Mouse (Mus musculus): ENCODE results near the gene Borcs6. TPM values are rescaled to one million over a fixed set of nuclear protein-coding genes. Genes with fewer than 3 reads are reported as not detected.

Borcs6 gene
- polyA plus RNA-seq, 1 experiment from 2014 or later, result 4.3 TPM

GRCm38 (mm10) chr11:69098039-69098761 lies 38.7 kb downstream of the Borcs6 start:
- peak overlapping the region; percentile 19; the same call in 1 of the 2 replicates for H3K9ac ChIP-seq
- WGBS (ENCODE audit: insufficient replicate concordance), result 30% methylated on average over 8 of the region's 8 CpGs
- H3K4me1 ChIP-seq (replicated peaks), result peaks cover 74% of the 10 kb centered on the region
- no peaks in the 10 kb centered on the region for H3K9me3 ChIP-seq (replicated peaks)
- H3K4me3 ChIP-seq (replicated peaks), result peak overlapping the region; percentile 67
- H3K36me3 ChIP-seq (replicated peaks), result peaks cover 29% of the 10 kb centered on the region
- H3K27ac ChIP-seq (replicated peaks), result peak overlapping the region; percentile 94
- no peak for ATAC-seq (ENCODE audit: insufficient read depth)
- no peaks in the 10 kb centered on the region for H3K27me3 ChIP-seq
- H3K4me2 ChIP-seq, result peak overlapping the region; percentile 94

- under 1% methylated on average over 19 of the region's 19 CpGs for WGBS (ENCODE audit: insufficient replicate concordance)
- Histone ChIP-seq H3K27ac (replicated peaks) (peak overlapping the region; percentile 94), H3K27me3 (no peaks in the 10 kb centered on the region), H3K9me3 (replicated peaks) (no peaks in the 10 kb centered on the region), H3K9ac (peak overlapping the region; percentile 70), H3K4me3 (replicated peaks) (peak overlapping the region; percentile 67), H3K4me2 (peak overlapping the region; percentile 94), H3K36me3 (replicated peaks) (peaks cover 35% of the 10 kb centered on the region), H3K4me1 (replicated peaks) (peaks cover 72% of the 10 kb centered on the region)
- ATAC-seq (ENCODE audit: insufficient read depth), result peak; percentile 34
These were observed 39.2 kb downstream of the Borcs6 start for GRCm38 (mm10) chr11:69098762-69099091.

DNA sequence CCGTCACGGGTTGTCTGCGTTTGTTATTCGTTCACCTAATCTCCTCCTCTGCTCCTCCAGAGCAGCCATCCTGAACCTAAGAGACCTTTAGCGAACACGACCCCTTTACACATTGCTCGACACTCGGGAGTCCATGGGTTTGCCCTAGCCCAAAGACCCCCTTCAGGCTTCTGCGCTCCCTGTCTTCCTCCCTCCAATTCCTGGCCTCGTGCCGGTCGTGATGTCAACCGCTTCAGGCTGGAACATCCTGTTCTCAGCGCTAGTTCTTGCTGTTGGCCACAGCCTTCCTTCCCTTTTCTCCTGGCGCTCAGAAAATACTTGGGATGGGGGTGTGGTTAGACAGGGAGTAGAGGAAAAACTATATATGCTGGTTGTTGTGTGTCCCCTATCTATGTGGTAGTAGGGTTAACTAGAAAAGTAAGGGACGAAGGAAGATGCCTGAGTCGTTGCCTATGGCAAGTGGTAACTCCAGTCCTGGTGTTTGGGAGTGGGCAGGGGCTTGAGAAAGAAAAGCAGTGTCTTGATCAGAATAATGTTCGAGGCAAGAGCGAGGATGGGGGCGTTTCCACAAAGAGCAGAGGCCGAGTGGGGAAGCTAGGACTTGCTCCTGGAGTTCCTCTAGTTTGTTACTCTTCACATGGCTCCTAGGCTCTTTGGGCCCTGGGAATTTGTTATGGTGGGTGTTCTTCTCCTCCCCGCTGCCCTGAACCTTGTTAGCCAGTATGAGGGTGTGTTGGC lies 39.8 kb downstream of the Borcs6 start:
- H3K4me1 ChIP-seq (replicated peaks), result peaks cover 66% of the 10 kb centered on the region
- H3K27me3 ChIP-seq, result no peaks in the 10 kb centered on the region
- no peak for ATAC-seq (ENCODE audit: insufficient read depth)
- peak overlapping the region; percentile 94 for H3K4me2 ChIP-seq
- H3K4me3 ChIP-seq (replicated peaks), result peak overlapping the region; percentile 67
- H3K36me3 ChIP-seq (replicated peaks), result peaks cover 41% of the 10 kb centered on the region
- H3K27ac ChIP-seq (replicated peaks), result peak overlapping the region; percentile 94
- under 1% methylated on average over 22 of the region's 22 CpGs for WGBS (ENCODE audit: insufficient replicate concordance)
- peak overlapping the region; percentile 70 for H3K9ac ChIP-seq
- H3K9me3 ChIP-seq (replicated peaks), result no peaks in the 10 kb centered on the region

DNA sequence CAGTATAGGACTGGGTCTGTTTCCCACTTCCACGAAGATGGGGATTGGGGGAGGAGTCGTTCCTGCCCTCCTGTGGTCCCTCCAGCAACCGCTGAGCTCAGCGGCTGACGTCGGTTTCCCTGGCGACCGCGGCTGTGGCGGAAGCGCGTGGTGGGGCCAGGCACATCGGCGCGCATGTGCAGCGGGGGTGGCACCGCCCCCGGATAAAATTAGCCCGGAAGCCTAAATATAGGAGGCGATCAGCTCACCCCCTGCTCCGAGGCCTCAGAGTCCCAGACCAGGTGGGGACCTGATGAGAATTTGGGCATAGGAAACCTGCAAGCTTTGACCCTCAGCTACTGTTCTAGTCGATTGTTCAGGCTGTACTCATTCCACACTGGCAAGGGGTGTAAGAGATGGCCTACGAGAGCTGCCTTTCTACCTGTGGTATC lies 40.4 kb downstream of the Borcs6 start:
- no peaks in the 10 kb centered on the region for H3K9me3 ChIP-seq (replicated peaks)
- H3K4me2 ChIP-seq, result peak overlapping the region; percentile 94
- peak overlapping the region; percentile 94 for H3K27ac ChIP-seq (replicated peaks)
- H3K4me3 ChIP-seq (replicated peaks), result peak overlapping the region; percentile 67
- 1% methylated on average over 23 of the region's 23 CpGs for whole genome bisulfite sequencing (ENCODE audit: insufficient replicate concordance)
- no peaks in the 10 kb centered on the region for H3K27me3 ChIP-seq
- peaks cover 47% of the 10 kb centered on the region for H3K36me3 ChIP-seq (replicated peaks)
- no peak for ATAC-seq (ENCODE audit: insufficient read depth)
- H3K4me1 ChIP-seq (replicated peaks), result peaks cover 62% of the 10 kb centered on the region
- H3K9ac ChIP-seq, result peak overlapping the region; percentile 70

DNA sequence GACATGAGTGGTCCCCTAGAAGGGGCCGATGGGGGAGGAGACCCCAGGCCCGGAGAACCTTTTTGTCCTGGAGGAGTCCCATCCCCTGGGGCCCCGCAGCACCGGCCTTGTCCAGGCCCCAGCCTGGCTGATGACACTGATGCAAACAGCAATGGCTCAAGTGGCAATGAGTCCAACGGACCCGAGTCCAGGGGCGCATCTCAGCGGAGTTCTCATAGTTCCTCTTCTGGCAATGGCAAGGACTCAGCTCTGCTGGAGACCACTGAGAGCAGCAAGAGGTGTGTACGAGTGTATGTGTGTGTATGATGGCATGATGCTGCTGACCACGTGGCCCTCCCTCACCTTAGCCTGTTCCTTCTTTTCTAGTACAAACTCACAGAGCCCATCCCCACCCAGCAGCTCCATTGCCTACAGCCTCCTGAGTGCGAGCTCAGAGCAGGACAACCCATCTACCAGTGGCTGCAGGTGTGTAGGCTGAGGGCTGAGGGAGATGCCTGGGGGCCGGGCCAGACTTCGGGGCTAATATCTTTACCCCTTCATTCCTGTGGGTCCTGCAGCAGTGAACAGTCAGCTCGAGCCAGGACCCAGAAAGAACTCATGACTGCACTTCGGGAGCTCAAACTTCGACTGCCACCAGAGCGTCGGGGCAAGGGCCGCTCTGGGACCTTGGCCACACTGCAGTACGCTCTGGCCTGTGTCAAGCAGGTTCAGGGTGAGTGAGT lies 41.3 kb downstream of the Borcs6 start:
- Histone ChIP-seq H3K9ac (peak overlapping the region; percentile 70; the same call in 1 of the 2 replicates), H3K27me3 (no peaks in the 10 kb centered on the region), H3K4me2 (peak overlapping the region; percentile 94), H3K36me3 (replicated peaks) (peaks cover 55% of the 10 kb centered on the region), H3K9me3 (replicated peaks) (no peaks in the 10 kb centered on the region), H3K27ac (replicated peaks) (peak overlapping the region; percentile 94; the same call in 1 of the 2 replicates), H3K4me3 (replicated peaks) (peak overlapping the region; percentile 67; the same call in 1 of the 2 replicates), H3K4me1 (replicated peaks) (peaks cover 54% of the 10 kb centered on the region)
- no peak for ATAC-seq (ENCODE audit: insufficient read depth)
- WGBS (ENCODE audit: insufficient replicate concordance), result 77% methylated on average over 20 of the region's 20 CpGs

GRCm38 (mm10) chr11:69101604-69102402 lies 42.3 kb downstream of the Borcs6 start:
- Histone ChIP-seq H3K27ac (replicated peaks) (no peak overlapping the region), H3K4me1 (replicated peaks) (peaks cover 44% of the 10 kb centered on the region), H3K4me2 (no peak overlapping the region), H3K4me3 (replicated peaks) (no peak overlapping the region), H3K36me3 (replicated peaks) (peaks cover 65% of the 10 kb centered on the region), H3K9me3 (replicated peaks) (no peaks in the 10 kb centered on the region), H3K27me3 (no peaks in the 10 kb centered on the region), H3K9ac (no peak overlapping the region)
- 88% methylated on average over 20 of the region's 21 CpGs for WGBS (ENCODE audit: insufficient replicate concordance)
- ATAC-seq (ENCODE audit: insufficient read depth), result no peak

- no peaks in the 10 kb centered on the region for H3K9me3 ChIP-seq (replicated peaks)
- no peak for ATAC-seq (ENCODE audit: insufficient read depth)
- no peak overlapping the region for H3K27ac ChIP-seq (replicated peaks)
- no peak overlapping the region for H3K4me3 ChIP-seq (replicated peaks)
- H3K4me1 ChIP-seq (replicated peaks), result peaks cover 38% of the 10 kb centered on the region
- H3K36me3 ChIP-seq (replicated peaks), result peaks cover 70% of the 10 kb centered on the region
- no peaks in the 10 kb centered on the region for H3K27me3 ChIP-seq
- WGBS (ENCODE audit: insufficient replicate concordance), result 91% methylated on average over 7 of the region's 7 CpGs
- no peak overlapping the region for H3K4me2 ChIP-seq
- H3K9ac ChIP-seq, result no peak overlapping the region
These were observed 42.8 kb downstream of the Borcs6 start for GRCm38 (mm10) chr11:69102403-69102725.

DNA sequence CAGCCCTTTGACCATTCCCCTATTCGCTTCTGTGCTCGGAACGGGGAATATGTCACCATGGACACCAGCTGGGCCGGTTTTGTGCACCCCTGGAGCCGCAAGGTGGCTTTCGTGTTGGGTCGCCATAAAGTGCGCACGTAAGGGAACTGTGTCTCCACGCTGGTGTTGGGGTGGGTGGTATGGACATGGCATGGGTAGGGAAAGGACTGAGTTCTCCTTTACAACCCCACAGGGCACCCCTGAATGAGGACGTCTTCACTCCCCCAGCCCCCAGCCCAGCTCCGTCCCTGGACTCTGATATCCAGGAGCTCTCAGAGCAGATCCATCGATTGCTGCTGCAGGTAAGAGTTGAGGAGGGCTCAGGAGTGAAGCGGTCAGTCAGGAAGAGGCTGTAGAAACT lies 43.6 kb downstream of the Borcs6 start:
- WGBS (ENCODE audit: insufficient replicate concordance), result 87% methylated on average over 14 of the region's 14 CpGs

GRCm38 (mm10) chr11:69103531-69104435 lies 44.3 kb downstream of the Borcs6 start:
- ATAC-seq (ENCODE audit: insufficient read depth), result no peak
- H3K9me3 ChIP-seq (replicated peaks), result no peaks in the 10 kb centered on the region
- H3K27me3 ChIP-seq, result no peaks in the 10 kb centered on the region
- no peak overlapping the region for H3K4me3 ChIP-seq (replicated peaks)
- WGBS (ENCODE audit: insufficient replicate concordance), result 77% methylated on average over 15 of the region's 15 CpGs
- H3K4me1 ChIP-seq (replicated peaks), result peaks cover 24% of the 10 kb centered on the region
- H3K4me2 ChIP-seq, result no peak overlapping the region
- no peak overlapping the region for H3K9ac ChIP-seq
- H3K27ac ChIP-seq (replicated peaks), result no peak overlapping the region
- H3K36me3 ChIP-seq (replicated peaks), result peaks cover 84% of the 10 kb centered on the region

More for the DNA sequence above, 43.6 kb downstream of the Borcs6 start:
- H3K27me3 ChIP-seq, result no peaks in the 10 kb centered on the region
- no peaks in the 10 kb centered on the region for H3K9me3 ChIP-seq (replicated peaks)
- H3K4me3 ChIP-seq (replicated peaks), result no peak overlapping the region
- peaks cover 78% of the 10 kb centered on the region for H3K36me3 ChIP-seq (replicated peaks)
- no peak overlapping the region for H3K9ac ChIP-seq
- peaks cover 31% of the 10 kb centered on the region for H3K4me1 ChIP-seq (replicated peaks)
- no peak overlapping the region for H3K4me2 ChIP-seq
- H3K27ac ChIP-seq (replicated peaks), result no peak overlapping the region
- ATAC-seq (ENCODE audit: insufficient read depth), result no peak

- 82% methylated on average over 14 of the region's 14 CpGs for WGBS (ENCODE audit: insufficient replicate concordance)
- Histone ChIP-seq H3K4me2 (no peak overlapping the region), H3K4me1 (replicated peaks) (peaks cover 23% of the 10 kb centered on the region), H3K9me3 (replicated peaks) (no peaks in the 10 kb centered on the region), H3K27me3 (no peaks in the 10 kb centered on the region), H3K9ac (no peak overlapping the region), H3K4me3 (replicated peaks) (no peak overlapping the region), H3K27ac (replicated peaks) (no peak overlapping the region), H3K36me3 (replicated peaks) (peaks cover 91% of the 10 kb centered on the region)
- no peak for ATAC-seq (ENCODE audit: insufficient read depth)
These were observed 45.0 kb downstream of the Borcs6 start for GRCm38 (mm10) chr11:69104487-69104886.

All from liver, embryonic 15.5 days (tissue).